Mouse (Mus musculus) bone marrow macrophage, adult 2 months (primary cell): ENCODE measurements around the gene Borcs5. TPM values are rescaled to one million over a fixed set of nuclear protein-coding genes. Genes with fewer than 3 reads are reported as not detected.
"Not testable (repeated sequence)": the region's sequence is repeated elsewhere in the genome, so short reads cannot be mapped to it uniquely, and the experiment has no call there.

Experiments used
- H3K27ac ChIP-seq: 2 replicates; pipeline ENCODE4 v1.5.1; 2012; ENCODE audit warnings: low read depth, low read length; ENCODE audit not compliant: insufficient read depth
- H3K4me1 ChIP-seq: 2 replicates; pipeline ENCODE4 v1.6.1; 2012; ENCODE audit warnings: low read length; ENCODE audit not compliant: control insufficient read depth, insufficient read depth
- H3K4me3 ChIP-seq: 2 replicates; pipeline ENCODE4 v1.5.1; 2012; ENCODE audit warnings: mild to moderate bottlenecking, low read length, moderate library complexity; ENCODE audit not compliant: insufficient read depth
- CTCF ChIP-seq: IDR thresholded peaks from 2 replicates; pipeline ENCODE4 v1.5.1; 2012; ENCODE audit warnings: low read depth, mild to moderate bottlenecking, low read length, moderate library complexity
- POLR2A ChIP-seq: IDR thresholded peaks from 2 replicates; pipeline ENCODE4 v1.6.1; 2012; ENCODE audit warnings: mild to moderate bottlenecking, low read depth, low read length, borderline replicate concordance
- polyA plus RNA-seq: library from polyadenylated mRNA; stranded (reverse); fragments of >200 nt; gene quantifications from 2 replicates; pipeline ENCODE4 v1.2.4, GENCODE M21; 2012; ENCODE audit not compliant: missing spikeins, insufficient read depth, insufficient read length

Gene Borcs5
- polyA plus RNA-seq, 1 experiment, result 4.5 TPM

DNA sequence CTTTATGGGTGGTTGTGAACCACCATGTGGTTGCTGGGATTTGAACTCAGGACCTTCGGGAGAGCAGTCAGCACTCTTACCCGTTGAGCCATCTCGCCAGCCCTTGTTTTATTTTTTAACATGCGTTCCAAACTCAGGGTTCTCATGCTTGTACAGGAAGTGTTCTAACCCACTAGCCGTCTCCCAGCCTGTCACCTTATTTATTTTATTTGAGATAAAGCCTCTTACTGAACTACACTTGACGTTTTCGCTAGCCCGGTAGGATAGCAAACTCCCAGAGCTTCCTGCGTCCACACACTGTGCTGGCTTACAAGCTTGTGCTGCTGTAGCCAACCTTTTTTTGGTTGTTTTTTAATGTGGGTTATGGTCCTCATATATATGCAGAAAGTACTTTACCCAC is 26.5 kb downstream of the Borcs5 start:
- H3K4me1 ChIP-seq, result peaks cover 16% of the 10 kb centered on the region
- H3K27ac ChIP-seq, result no peak overlapping the region
- no peak for TF ChIP-seq CTCF
- TF ChIP-seq POLR2A, result no peak
- no peak overlapping the region for H3K4me3 ChIP-seq

DNA sequence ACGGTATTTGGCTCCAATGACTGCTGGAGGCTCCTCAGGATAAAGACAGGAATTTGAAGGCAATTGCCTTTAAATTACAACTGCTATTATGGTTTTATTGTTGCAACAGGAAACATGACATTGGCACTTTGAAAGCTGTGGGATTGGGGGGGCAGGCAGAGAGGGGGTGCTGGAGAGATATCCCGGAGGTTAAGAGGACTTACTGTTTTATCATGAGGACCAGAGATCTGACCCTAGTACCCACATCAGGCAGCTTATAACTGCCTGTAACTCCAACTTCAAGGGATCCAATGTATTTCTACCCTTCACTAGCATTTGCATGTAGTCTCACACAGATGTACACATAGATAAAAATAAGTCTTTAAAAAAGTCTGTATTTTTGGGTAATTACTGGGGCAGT is 29.2 kb downstream of the Borcs5 start:
- no peak for TF ChIP-seq CTCF
- TF ChIP-seq POLR2A, result no peak
- Histone ChIP-seq H3K4me3 (no peak overlapping the region), H3K27ac (no peak overlapping the region), H3K4me1 (peaks cover 30% of the 10 kb centered on the region)

DNA sequence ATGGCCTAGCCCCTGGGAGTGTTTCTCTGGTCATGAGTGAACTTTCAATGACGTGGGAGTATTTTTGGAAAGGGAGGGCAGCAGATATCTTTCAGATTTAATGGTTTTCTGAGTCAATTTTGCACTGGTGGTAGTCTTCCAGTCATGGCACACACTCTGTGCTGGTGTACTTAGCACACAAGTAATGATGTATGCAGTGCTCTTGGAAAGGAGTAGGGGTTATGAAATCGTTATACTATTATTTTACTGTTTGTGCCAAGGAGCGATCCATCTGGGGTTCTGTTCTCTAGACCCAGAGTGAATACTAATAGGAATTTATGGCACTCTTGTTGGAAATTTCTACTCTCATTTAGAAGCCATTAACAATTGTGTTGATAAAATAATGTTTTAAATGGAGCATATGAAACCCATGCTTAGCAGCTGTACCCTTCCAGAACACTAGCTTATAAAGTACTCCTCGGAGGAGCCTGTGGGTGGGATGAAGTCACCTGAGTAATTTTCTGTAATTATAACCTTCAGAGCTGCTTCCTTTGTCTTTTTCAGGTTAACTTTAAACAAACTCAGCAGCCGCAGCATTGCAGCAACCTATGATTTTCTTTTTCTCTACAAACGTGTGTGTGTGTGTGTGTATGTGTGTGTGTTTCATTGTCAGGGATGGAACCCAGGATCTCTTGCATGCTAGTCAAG is 30.0 kb downstream of the Borcs5 start:
- Histone ChIP-seq H3K4me3 (no peak overlapping the region), H3K4me1 (peaks cover 33% of the 10 kb centered on the region), H3K27ac (no peak overlapping the region)
- no peak for TF ChIP-seq CTCF
- TF ChIP-seq POLR2A, result no peak

- peaks cover 33% of the 10 kb centered on the region for H3K4me1 ChIP-seq
- TF ChIP-seq POLR2A (no peak), CTCF (no peak)
- no peak overlapping the region for H3K4me3 ChIP-seq
- H3K27ac ChIP-seq, result no peak overlapping the region
Observed at GRCm38 (mm10) chr6:134670881-134671411, 31.6 kb downstream of the Borcs5 start.

DNA sequence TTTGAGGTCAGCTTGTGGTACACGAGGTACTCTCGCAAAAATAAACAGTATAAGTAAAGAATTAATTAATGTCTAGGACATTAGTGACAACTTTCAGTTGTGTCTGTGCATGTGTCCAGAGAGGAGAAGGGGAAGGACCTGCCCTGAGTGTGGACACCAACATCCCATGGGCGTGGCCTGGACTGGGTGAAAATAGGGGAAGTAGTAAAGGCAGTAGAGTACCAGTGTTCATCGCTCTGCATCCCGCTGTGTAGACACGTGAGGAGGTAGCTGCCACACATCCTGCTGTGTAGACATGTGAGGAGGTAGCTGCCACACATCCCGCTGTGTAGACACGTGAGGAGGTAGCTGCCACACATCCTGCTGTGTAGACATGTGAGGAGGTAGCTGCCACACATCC is 34.4 kb downstream of the Borcs5 start:
- H3K4me3 ChIP-seq, H3K27ac ChIP-seq: not testable (repeated sequence)
- peaks cover 31% of the 10 kb centered on the region for H3K4me1 ChIP-seq

DNA sequence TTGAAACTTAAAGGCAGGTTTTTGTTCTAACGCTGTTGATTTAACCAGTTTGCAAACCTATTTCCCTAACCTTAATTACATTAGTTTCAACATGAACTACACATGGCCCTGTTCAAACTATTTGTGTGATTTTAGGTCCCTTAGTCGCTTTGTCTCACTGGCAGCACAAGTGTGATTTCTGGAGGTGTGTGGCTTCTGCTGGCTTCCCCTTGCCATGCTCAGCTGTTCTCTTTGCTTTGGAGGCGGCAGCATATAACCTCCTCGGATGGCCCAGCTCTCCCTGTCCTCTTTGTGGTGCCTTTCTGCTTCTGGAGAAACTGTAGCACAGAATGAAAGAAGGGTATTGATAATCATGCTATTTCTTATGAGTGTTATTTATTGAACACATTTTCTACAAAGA is 38.2 kb downstream of the Borcs5 start:
- Histone ChIP-seq H3K27ac (no peak overlapping the region), H3K4me1 (peaks cover 7% of the 10 kb centered on the region), H3K4me3 (no peak overlapping the region)
- TF ChIP-seq POLR2A (no peak), CTCF (no peak)

GRCm38 (mm10) chr6:134678037-134678436 is 38.7 kb downstream of the Borcs5 start:
- H3K27ac ChIP-seq, result no peak overlapping the region
- no peak for TF ChIP-seq POLR2A
- no peak for TF ChIP-seq CTCF
- peaks cover 6% of the 10 kb centered on the region for H3K4me1 ChIP-seq
- no peak overlapping the region for H3K4me3 ChIP-seq

- not testable (repeated sequence) for H3K4me3 ChIP-seq
Observed at GRCm38 (mm10) chr6:134679330-134679729, 40.0 kb downstream of the Borcs5 start.

GRCm38 (mm10) chr6:134684354-134684915 is 45.1 kb downstream of the Borcs5 start:
- Histone ChIP-seq H3K4me1 (peaks cover 3% of the 10 kb centered on the region; the same call in 1 of the 2 replicates), H3K27ac (no peak overlapping the region), H3K4me3 (no peak overlapping the region)
- TF ChIP-seq CTCF (no peak), POLR2A (no peak)

More at GRCm38 (mm10) chr6:134679330-134679729, 40.0 kb downstream of the Borcs5 start:
- H3K4me1 ChIP-seq, H3K27ac ChIP-seq: not testable (repeated sequence)

- Histone ChIP-seq H3K4me1 (no peaks in the 10 kb centered on the region), H3K4me3 (no peak overlapping the region), H3K27ac (no peak overlapping the region)
- TF ChIP-seq CTCF, result no peak
- no peak for TF ChIP-seq POLR2A
Observed at GRCm38 (mm10) chr6:134685040-134685439, 45.7 kb downstream of the Borcs5 start.
